Mouse (Mus musculus) kidney, postnatal 0 days (tissue): ENCODE measurements around the gene Ubap2l. TPM values are rescaled to one million over a fixed set of nuclear protein-coding genes. Genes with fewer than 3 reads are reported as not detected.
A peak's percentile ranks its signal among the peaks of the same experiment; 100 is the strongest.

ENCODE experiments used
- ATAC-seq: fragments of 200-750 bp; cut with Nextera tagmentation; replicated peaks from 2 replicates; pipeline ENCODE4 v1.8.0; 2017; ENCODE audit warnings: low read depth, moderate number of reproducible peaks, moderate TSS enrichment, moderate library complexity; ENCODE audit not compliant: low FRiP score
- DNase-seq: peaks from one replicate; pipeline ENCODE4 v3.0.0-alpha.2; 2016; ENCODE audit warnings: low spot score
- H3K27ac ChIP-seq: fragments of 300-500 bp; sonication (generic); 2 replicates; pipeline ENCODE4 v1.5.1; 2014; ENCODE audit warnings: mild to moderate bottlenecking
- H3K27me3 ChIP-seq: fragments of 300-500 bp; sonication (generic); 2 replicates; pipeline ENCODE4 v1.6.1; 2014; ENCODE audit warnings: low read length, mixed read lengths; ENCODE audit not compliant: insufficient read depth
- H3K36me3 ChIP-seq: fragments of 300-500 bp; sonication (generic); 2 replicates; pipeline ENCODE4 v1.6.1; 2014; ENCODE audit warnings: low read length, mixed read lengths; ENCODE audit not compliant: insufficient read depth
- H3K4me1 ChIP-seq: fragments of 300-500 bp; sonication (generic); replicated peaks from 2 replicates; pipeline ENCODE4 v1.6.1; 2014; ENCODE audit warnings: antibody characterized with exemption, low read length, mixed read lengths; ENCODE audit not compliant: insufficient read depth
- H3K4me2 ChIP-seq: fragments of 300-500 bp; sonication (generic); 2 replicates; pipeline ENCODE4 v1.6.1; 2014; ENCODE audit warnings: mild to moderate bottlenecking, low read length, moderate library complexity, mixed read lengths
- H3K4me3 ChIP-seq: fragments of 300-500 bp; sonication (generic); replicated peaks from 2 replicates; pipeline ENCODE4 v1.5.1; 2014; ENCODE audit warnings: low read depth, low read length
- H3K9ac ChIP-seq: fragments of 300-500 bp; sonication (generic); 2 replicates; pipeline ENCODE4 v1.6.1; 2014; ENCODE audit warnings: low read depth, low read length
- H3K9me3 ChIP-seq: fragments of 300-500 bp; sonication (generic); replicated peaks from 2 replicates; pipeline ENCODE4 v1.6.1; 2016; ENCODE audit warnings: low read length, inconsistent platforms, mixed read lengths
- CTCF ChIP-seq: IDR thresholded peaks from 2 replicates; pipeline ENCODE4 v1.5.1; 2016; ENCODE audit warnings: antibody characterized with exemption, low read depth, mild to moderate bottlenecking, moderate library complexity
- WGBS: fragments of 180-500 bp; shearing (Covaris S2); extraction: QIAGEN DNeasy Blood & Tissue Kit; methylation state at CpG from one replicate; pipeline ENCODE4 v1.1.7; 2014; 5-methylcytosine and 5-hydroxymethylcytosine counted together
- polyA plus RNA-seq: library from polyadenylated mRNA; unstranded; fragments of >200 nt; fragmentation: Nextera tagmentation; extraction: Ambion mirVana; gene quantifications from 2 replicates; pipeline ENCODE4 v1.2.1, GENCODE M21; 2015

Gene Ubap2l
- polyA plus RNA-seq, 1 experiment from 2014 or later: 150 TPM

DNA sequence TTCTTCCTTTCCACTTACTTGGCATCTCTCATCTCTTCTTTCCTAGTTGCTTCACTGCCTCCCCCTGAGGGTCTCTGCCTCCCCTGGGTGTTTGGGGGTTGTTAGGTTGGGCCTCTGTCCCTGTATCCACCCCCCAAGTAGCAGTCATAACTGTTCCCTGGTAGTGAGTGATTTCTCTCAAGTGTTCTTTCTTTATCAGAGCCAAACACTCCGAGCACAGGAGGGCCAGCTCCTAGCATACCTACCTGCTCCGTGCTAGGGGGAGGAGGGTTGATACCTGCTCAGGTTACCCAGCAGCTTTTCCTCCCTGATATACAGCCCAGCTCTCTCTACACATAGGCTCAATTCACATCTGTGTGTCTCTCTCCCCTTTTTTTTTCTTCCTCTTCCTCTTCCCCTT, 36.2 kb upstream of the Ubap2l start:
- H3K9ac ChIP-seq: no peak overlapping the region
- no peaks in the 10 kb centered on the region for H3K27me3 ChIP-seq
- DNase-seq (no peak), ATAC-seq (no peak)
- TF ChIP-seq CTCF: no peak
- H3K4me3 ChIP-seq: no peak overlapping the region
- H3K4me2 ChIP-seq: no peak overlapping the region
- H3K9me3 ChIP-seq: no peaks in the 10 kb centered on the region
- peaks cover 64% of the 10 kb centered on the region for H3K36me3 ChIP-seq
- H3K4me1 ChIP-seq: peaks cover 14% of the 10 kb centered on the region; the same call in 1 of the 2 replicates
- WGBS: 82% methylated on average over 2 of the region's 2 CpGs
- no peak overlapping the region for H3K27ac ChIP-seq

DNA sequence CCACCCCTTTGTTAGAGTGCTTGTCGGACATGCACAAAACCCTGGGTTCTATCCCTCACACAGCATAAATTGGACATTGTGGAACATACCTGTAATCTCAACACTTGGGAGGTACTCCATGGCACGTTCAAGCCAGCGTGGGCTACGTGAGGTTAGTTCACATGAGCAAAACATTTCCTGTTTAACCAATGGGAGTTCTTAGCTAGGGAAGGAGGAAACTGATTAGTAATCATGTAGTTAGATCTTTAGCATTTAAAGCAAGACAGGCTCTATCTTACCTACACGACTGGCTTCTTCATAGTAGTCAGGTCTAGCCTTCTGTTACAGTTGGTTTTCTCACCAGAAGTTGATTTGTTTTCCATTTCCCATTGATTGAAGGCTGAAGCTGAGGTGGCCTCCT, 33.6 kb upstream of the Ubap2l start:
- Histone ChIP-seq H3K36me3 (peaks cover 44% of the 10 kb centered on the region), H3K27me3 (no peaks in the 10 kb centered on the region), H3K4me2 (no peak overlapping the region), H3K4me3 (no peak overlapping the region), H3K9ac (no peak overlapping the region), H3K27ac (no peak overlapping the region), H3K9me3 (no peaks in the 10 kb centered on the region), H3K4me1 (peaks cover 36% of the 10 kb centered on the region)
- WGBS: 86% methylated on average over 5 of the region's 5 CpGs
- TF ChIP-seq CTCF: no peak
- ATAC-seq (no peak), DNase-seq (no peak)

DNA sequence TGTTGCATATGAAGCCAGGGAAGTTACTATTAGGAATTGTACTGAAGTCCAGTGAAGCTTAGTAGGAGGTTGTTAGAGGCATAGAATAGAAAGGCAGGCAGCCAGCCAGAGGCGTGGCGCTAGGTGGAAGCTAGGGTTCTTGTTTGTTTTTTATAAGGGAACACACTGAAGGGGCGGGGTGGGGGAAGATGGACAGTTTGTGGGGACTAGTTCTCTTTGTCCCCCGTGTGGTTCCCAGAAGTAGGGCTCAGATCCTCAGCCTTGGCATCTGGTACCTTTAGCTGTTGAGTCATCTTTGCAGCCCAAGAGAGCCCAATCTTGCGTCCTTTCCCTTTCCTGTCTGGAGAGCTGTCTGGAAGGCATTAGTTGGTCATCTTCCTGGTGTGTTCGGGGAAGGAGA, 32.9 kb upstream of the Ubap2l start:
- H3K9me3 ChIP-seq: no peaks in the 10 kb centered on the region
- no peak overlapping the region for H3K27ac ChIP-seq
- WGBS: 81% methylated on average over 6 of the region's 6 CpGs
- H3K4me2 ChIP-seq: no peak overlapping the region
- peaks cover 39% of the 10 kb centered on the region for H3K4me1 ChIP-seq
- H3K36me3 ChIP-seq: peaks cover 36% of the 10 kb centered on the region
- no peaks in the 10 kb centered on the region for H3K27me3 ChIP-seq
- H3K4me3 ChIP-seq: no peak overlapping the region
- no peak for TF ChIP-seq CTCF
- no peak for ATAC-seq
- DNase-seq: no peak
- H3K9ac ChIP-seq: no peak overlapping the region

DNA sequence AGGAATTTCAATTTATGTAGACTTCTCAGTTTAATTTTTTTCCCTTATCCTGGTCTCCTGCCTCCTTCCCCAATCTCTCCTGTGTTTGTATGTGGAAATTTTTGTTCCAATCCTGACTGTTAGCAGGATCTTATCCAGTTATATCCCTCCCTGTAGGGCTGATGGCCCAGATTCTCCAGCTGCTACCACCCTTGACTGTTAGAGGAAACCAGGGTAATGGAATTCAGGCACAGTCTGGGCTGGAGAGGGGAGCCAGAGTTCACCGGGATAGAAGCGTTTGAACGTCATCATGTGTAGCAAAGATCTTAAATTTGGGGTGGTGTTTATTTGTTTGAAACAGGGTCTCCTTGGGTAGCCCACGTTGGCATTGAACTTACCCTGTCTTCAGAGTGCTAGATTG, 32.4 kb upstream of the Ubap2l start:
- no peak for DNase-seq
- WGBS: 62% methylated on average over 4 of the region's 4 CpGs
- H3K4me2 ChIP-seq: no peak overlapping the region

DNA sequence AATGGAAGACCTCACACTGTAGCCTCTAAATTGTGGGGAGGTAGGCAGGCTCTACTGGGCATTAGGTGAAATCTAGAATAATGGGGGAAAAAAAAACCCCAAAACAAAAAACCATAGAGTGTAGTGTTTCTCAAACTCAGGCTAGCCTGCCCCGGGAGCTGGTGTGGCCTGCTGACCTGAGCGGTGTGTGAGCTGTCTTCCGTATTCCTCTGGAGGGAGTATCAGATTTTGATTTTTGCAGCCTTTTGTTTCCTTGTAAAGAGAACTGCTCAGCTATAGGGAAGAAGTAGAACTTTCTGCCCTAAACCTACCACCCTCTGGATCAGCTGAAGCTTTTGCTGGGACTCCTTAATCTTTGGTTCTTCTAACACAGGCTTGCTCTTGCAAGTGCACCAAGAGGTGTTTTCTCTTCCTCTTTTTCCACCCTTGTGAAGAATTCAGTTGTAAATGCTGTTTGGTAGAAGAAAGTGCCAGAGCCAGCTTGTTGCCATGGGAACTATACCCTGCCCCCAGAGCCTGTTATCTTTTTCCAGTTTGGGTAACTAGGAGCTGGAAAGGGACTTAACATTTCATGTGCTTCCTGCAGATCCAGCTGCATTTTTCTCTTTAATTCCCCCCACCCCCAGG, 31.4 kb upstream of the Ubap2l start:
- peak; percentile 53 for DNase-seq

More for the DNA sequence above, 32.4 kb upstream of the Ubap2l start:
- no peak for ATAC-seq
- no peak overlapping the region for H3K9ac ChIP-seq
- no peaks in the 10 kb centered on the region for H3K27me3 ChIP-seq
- TF ChIP-seq CTCF: no peak
- H3K4me1 ChIP-seq: peaks cover 39% of the 10 kb centered on the region
- peaks cover 31% of the 10 kb centered on the region for H3K36me3 ChIP-seq
- H3K27ac ChIP-seq: peak overlapping the region; percentile 25; the same call in 1 of the 2 replicates
- H3K9me3 ChIP-seq: no peaks in the 10 kb centered on the region
- H3K4me3 ChIP-seq: no peak overlapping the region

DNA sequence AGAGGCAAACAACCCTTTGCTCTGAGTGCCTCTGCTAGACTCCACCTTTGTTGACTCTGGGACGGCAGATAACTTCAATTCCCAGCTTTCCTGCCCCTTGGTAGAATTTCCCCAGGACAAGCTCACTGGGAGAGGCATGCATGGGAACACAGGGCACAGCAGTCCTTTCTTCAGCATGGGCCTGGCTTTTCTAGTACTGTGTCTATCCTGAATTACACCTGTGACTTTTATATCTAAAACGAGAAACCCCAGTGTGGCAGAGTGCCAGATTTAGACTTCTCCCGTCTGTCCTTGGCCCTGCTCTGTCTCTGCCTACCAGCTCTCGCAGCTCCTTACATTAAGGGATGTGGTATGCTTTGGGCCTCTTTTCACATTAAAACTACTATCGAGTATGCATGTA, 30.6 kb upstream of the Ubap2l start:
- Histone ChIP-seq H3K4me2 (peak overlapping the region; percentile 68; the same call in 1 of the 2 replicates), H3K27ac (peak overlapping the region; percentile 51), H3K4me1 (peaks cover 39% of the 10 kb centered on the region), H3K4me3 (no peak overlapping the region), H3K9me3 (no peaks in the 10 kb centered on the region), H3K9ac (peak overlapping the region; percentile 1; the same call in 1 of the 2 replicates), H3K36me3 (peaks cover 16% of the 10 kb centered on the region), H3K27me3 (no peaks in the 10 kb centered on the region)
- no peak for TF ChIP-seq CTCF
- no peak for DNase-seq
- no peak for ATAC-seq
- 27% methylated on average over 5 of the region's 5 CpGs for WGBS

More for the DNA sequence above, 31.4 kb upstream of the Ubap2l start:
- no peak for TF ChIP-seq CTCF
- no peak overlapping the region for H3K4me3 ChIP-seq
- H3K4me2 ChIP-seq: peak overlapping the region; percentile 68; the same call in 1 of the 2 replicates
- 28% methylated on average over 3 of the region's 3 CpGs for WGBS
- H3K27ac ChIP-seq: peak overlapping the region; percentile 51; the same call in 1 of the 2 replicates
- peak overlapping the region; percentile 1; the same call in 1 of the 2 replicates for H3K9ac ChIP-seq
- H3K9me3 ChIP-seq: no peaks in the 10 kb centered on the region
- peaks cover 39% of the 10 kb centered on the region for H3K4me1 ChIP-seq
- peaks cover 23% of the 10 kb centered on the region for H3K36me3 ChIP-seq
- ATAC-seq: no peak
- no peaks in the 10 kb centered on the region for H3K27me3 ChIP-seq
